Mouse (Mus musculus): ENCODE measurements around the gene Antxr2. TPM values are rescaled to one million over a fixed set of nuclear protein-coding genes. Genes with fewer than 3 reads are reported as not detected.

Antxr2 gene
- total and polyA plus RNA-seq, 3 experiments, result 4.3 to 5.0 TPM; not detected in 1

DNA sequence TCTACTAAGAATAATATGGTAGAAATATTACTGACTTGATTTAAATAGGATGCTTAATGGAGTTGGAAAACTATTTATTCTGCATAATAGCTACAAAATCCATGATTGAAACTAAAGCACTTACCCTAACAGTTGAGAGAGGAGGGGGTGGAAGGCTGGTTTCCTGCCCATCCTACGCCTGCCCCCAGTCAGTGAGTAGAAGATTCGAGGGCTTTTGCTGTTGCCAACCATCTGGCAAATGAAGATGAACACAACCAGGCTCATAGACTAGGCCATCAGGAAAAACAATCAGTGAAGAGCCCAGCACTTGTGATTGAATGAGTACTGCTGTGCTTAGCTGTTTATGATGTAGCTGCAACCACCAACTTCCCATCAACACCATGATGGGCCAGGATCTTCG, 125.0 kb downstream of the Antxr2 start:
- Histone ChIP-seq H3K9me3 (replicated peaks; ENCODE audit: insufficient read depth, low read length) (no peaks in the 10 kb centered on the region), H3K4me1 (ENCODE audit: control insufficient read depth in 1 of 2, insufficient read depth in 2 of 2, low read length in 2 of 2) (no peaks in the 10 kb centered on the region), H3K27ac (ENCODE audit: control insufficient read depth, low read depth, low read length) (no peak overlapping the region), H3K36me3 (ENCODE audit: control insufficient read depth in 1 of 2, insufficient read depth in 2 of 2, low read length in 2 of 2) (no peaks in the 10 kb centered on the region), H3K9ac (ENCODE audit: control insufficient read depth, low read depth, low read length, poor library complexity, severe bottlenecking) (no peak overlapping the region), H3K27me3 (ENCODE audit: control insufficient read depth in 1 of 2, insufficient read depth in 2 of 2, low read length in 2 of 2) (no peaks in the 10 kb centered on the region), H3K79me2 (ENCODE audit: control insufficient read depth, insufficient read depth, low read length, poor library complexity) (no peaks in the 10 kb centered on the region), H3K4me3 (ENCODE audit: control insufficient read depth in 1 of 2, insufficient read depth in 1 of 2, low read depth in 2 of 2, low read length in 2 of 2) (no peak overlapping the region)
- DNase-seq (ENCODE audit: low read depth, low spot score), result no peak
- TF ChIP-seq POLR2AphosphoS2 (IDR thresholded peaks at IDR 0.05; ENCODE audit: low read length), result no peak
- TF ChIP-seq CHD2 (IDR thresholded peaks at IDR 0.05; ENCODE audit: low read length), result no peak
- TF ChIP-seq E2F4 (IDR thresholded peaks at IDR 0.05; ENCODE audit: borderline replicate concordance, low read depth, low read length), result no peak
- TF ChIP-seq RAD21 (IDR thresholded peaks at IDR 0.05; ENCODE audit: low read depth, low read length), result no peak
- TF ChIP-seq GABPA (IDR thresholded peaks at IDR 0.05; ENCODE audit: low read depth, low read length), result no peak
- TF ChIP-seq ZC3H11A (IDR thresholded peaks at IDR 0.05; ENCODE audit: low read depth, low read length), result no peak
- no peak for TF ChIP-seq USF2 (IDR thresholded peaks at IDR 0.05; ENCODE audit: borderline replicate concordance in 1 of 2, insufficient read depth in 1 of 2, low read depth in 1 of 2, low read length in 2 of 2)
- no peak for TF ChIP-seq NELFE (IDR thresholded peaks at IDR 0.05; ENCODE audit: low read depth, low read length)
- TF ChIP-seq USF1 (IDR thresholded peaks at IDR 0.05; ENCODE audit: low read depth, low read length), result no peak
- no peak for TF ChIP-seq MAX (IDR thresholded peaks at IDR 0.05; ENCODE audit: low read length)
- TF ChIP-seq KAT2A (conservative IDR thresholded peaks at IDR 0.05; ENCODE audit: low read depth, low read length), result no peak
- no peak for TF ChIP-seq SIN3A (IDR thresholded peaks at IDR 0.05; ENCODE audit: low read length)
- no peak for TF ChIP-seq MEF2A (IDR thresholded peaks at IDR 0.05; ENCODE audit: extremely low read depth, insufficient replicate concordance, low read depth, low read length, poor library complexity, severe bottlenecking)
- no peak for TF ChIP-seq HCFC1 (IDR thresholded peaks at IDR 0.05; ENCODE audit: low read depth, low read length)
- no peak for TF ChIP-seq MAZ (IDR thresholded peaks at IDR 0.05; ENCODE audit: low read depth, low read length)
- no peak for TF ChIP-seq MYC (IDR thresholded peaks at IDR 0.05; ENCODE audit: low read depth, low read length)
- no peak for TF ChIP-seq CTCF (IDR thresholded peaks at IDR 0.05 in 2 of 3, conservative IDR thresholded peaks at IDR 0.05 in 1 of 3; ENCODE audit: control insufficient read depth in 1 of 3, insufficient read depth in 1 of 3, low read depth in 2 of 3, low read length in 3 of 3, poor library complexity in 1 of 3, severe bottlenecking in 1 of 3)
- no peak for TF ChIP-seq GATA1 (IDR thresholded peaks at IDR 0.05; ENCODE audit: low read depth, low read length)
- TF ChIP-seq RCOR1 (IDR thresholded peaks at IDR 0.05; ENCODE audit: low read depth, low read length), result no peak
- no peak for TF ChIP-seq ZMIZ1 (IDR thresholded peaks at IDR 0.05; ENCODE audit: low read depth, low read length)

DNA sequence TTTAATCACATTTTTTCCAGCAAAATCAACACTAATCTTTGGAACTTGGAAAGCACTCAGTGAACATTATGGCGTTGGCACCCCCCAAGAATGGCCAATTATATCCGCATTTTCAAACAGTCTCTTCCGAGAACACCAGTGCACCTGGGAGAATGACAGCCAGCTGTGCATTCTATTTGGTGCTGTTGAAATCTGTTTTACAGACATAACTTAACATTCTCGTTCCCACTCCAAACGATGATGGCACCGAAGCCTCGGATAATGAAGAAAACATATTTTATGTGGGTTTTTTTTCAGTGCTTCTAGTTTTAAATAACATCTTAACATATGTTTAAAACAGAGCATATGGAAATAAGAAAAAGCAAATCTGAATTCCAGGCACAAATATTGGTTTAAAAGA, 129.7 kb downstream of the Antxr2 start:
- no peaks in the 10 kb centered on the region for H3K27me3 ChIP-seq (ENCODE audit: control insufficient read depth in 1 of 2, insufficient read depth in 2 of 2, low read length in 2 of 2)
- TF ChIP-seq GABPA (IDR thresholded peaks at IDR 0.05; ENCODE audit: low read depth, low read length) (no peak), ZKSCAN1 (IDR thresholded peaks at IDR 0.05; ENCODE audit: low read depth, low read length) (no peak), RCOR1 (IDR thresholded peaks at IDR 0.05; ENCODE audit: low read depth, low read length) (no peak), USF2 (IDR thresholded peaks at IDR 0.05; ENCODE audit: borderline replicate concordance in 1 of 2, insufficient read depth in 1 of 2, low read depth in 1 of 2, low read length in 2 of 2) (no peak), GATA1 (IDR thresholded peaks at IDR 0.05; ENCODE audit: low read depth, low read length) (no peak), CHD2 (IDR thresholded peaks at IDR 0.05; ENCODE audit: low read length) (no peak), TCF12 (IDR thresholded peaks at IDR 0.05; ENCODE audit: low read depth, low read length) (no peak), NELFE (IDR thresholded peaks at IDR 0.05; ENCODE audit: low read depth, low read length) (no peak), MYB (IDR thresholded peaks at IDR 0.05; ENCODE audit: low read depth, low read length) (no peak), KAT2A (conservative IDR thresholded peaks at IDR 0.05; ENCODE audit: low read depth, low read length) (no peak), SMC3 (IDR thresholded peaks at IDR 0.05; ENCODE audit: low read depth, low read length) (no peak)
- H3K27ac ChIP-seq (ENCODE audit: control insufficient read depth, low read depth, low read length), result no peak overlapping the region
- H3K79me2 ChIP-seq (ENCODE audit: control insufficient read depth, insufficient read depth, low read length, poor library complexity), result no peaks in the 10 kb centered on the region
- H3K4me1 ChIP-seq (ENCODE audit: control insufficient read depth in 1 of 2, insufficient read depth in 2 of 2, low read length in 2 of 2), result no peaks in the 10 kb centered on the region
- no peak overlapping the region for H3K4me3 ChIP-seq (ENCODE audit: control insufficient read depth in 1 of 2, insufficient read depth in 1 of 2, low read depth in 2 of 2, low read length in 2 of 2)
- no peak overlapping the region for H3K9ac ChIP-seq (ENCODE audit: control insufficient read depth, low read depth, low read length, poor library complexity, severe bottlenecking)
- H3K36me3 ChIP-seq (ENCODE audit: control insufficient read depth in 1 of 2, insufficient read depth in 2 of 2, low read length in 2 of 2), result no peaks in the 10 kb centered on the region
- no peak for DNase-seq (ENCODE audit: low read depth, low spot score)
- no peaks in the 10 kb centered on the region for H3K9me3 ChIP-seq (replicated peaks; ENCODE audit: insufficient read depth, low read length)
